Mouse (Mus musculus) lung, embryonic 14.5 days (tissue): ENCODE results near the gene Mlec. TPM values are rescaled to one million over a fixed set of nuclear protein-coding genes. Genes with fewer than 3 reads are reported as not detected.
A peak's percentile ranks its signal among the peaks of the same experiment; 100 is the strongest.

Source experiments
- ATAC-seq: fragments of 200-750 bp; cut with Nextera tagmentation; 2 replicates; pipeline ENCODE4 v1.8.0; 2017; ENCODE audit warnings: mild to moderate bottlenecking, moderate TSS enrichment, moderate library complexity; ENCODE audit not compliant: insufficient read depth
- DNase-seq: peaks from one replicate; pipeline ENCODE4 v3.0.0-alpha.2; 2015
- H3K27ac ChIP-seq: fragments of 300-500 bp; sonication (generic); 2 replicates; pipeline ENCODE4 v1.5.1; 2014; ENCODE audit warnings: low read depth, mild to moderate bottlenecking, moderate library complexity
- H3K27me3 ChIP-seq: fragments of 300-500 bp; sonication (generic); 2 replicates; pipeline ENCODE4 v1.6.1; 2014; ENCODE audit warnings: low read length, control low read depth; ENCODE audit not compliant: insufficient read depth
- H3K36me3 ChIP-seq: fragments of 300-500 bp; sonication (generic); 2 replicates; pipeline ENCODE4 v1.6.1; 2014; ENCODE audit warnings: control low read depth; ENCODE audit not compliant: insufficient read depth
- H3K4me1 ChIP-seq: fragments of 300-500 bp; sonication (generic); 2 replicates; pipeline ENCODE4 v1.6.1; 2014; ENCODE audit warnings: antibody characterized with exemption, control low read depth; ENCODE audit not compliant: insufficient read depth
- H3K4me2 ChIP-seq: fragments of 300-500 bp; sonication (generic); 2 replicates; pipeline ENCODE4 v1.6.1; 2014; ENCODE audit warnings: mild to moderate bottlenecking
- H3K4me3 ChIP-seq: fragments of 300-500 bp; sonication (generic); 2 replicates; pipeline ENCODE4 v1.5.1; 2014; ENCODE audit warnings: low read depth, low read length
- H3K9ac ChIP-seq: fragments of 300-500 bp; sonication (generic); 2 replicates; pipeline ENCODE4 v1.6.1; 2014
- H3K9me3 ChIP-seq: fragments of 300-500 bp; sonication (generic); 2 replicates; pipeline ENCODE4 v1.6.1; 2016; ENCODE audit warnings: low read depth, low read length, control low read depth
- CTCF ChIP-seq: IDR thresholded peaks from 2 replicates; pipeline ENCODE4 v1.5.1; 2016; ENCODE audit warnings: antibody characterized with exemption, low read depth
- WGBS: fragments of 180-500 bp; shearing (Covaris S2); extraction: QIAGEN DNeasy Blood & Tissue Kit; methylation state at CpG from one replicate; pipeline ENCODE4 v1.1.7; 2014; 5-methylcytosine and 5-hydroxymethylcytosine counted together
- polyA plus RNA-seq: library from polyadenylated mRNA; unstranded; fragments of >200 nt; fragmentation: Nextera tagmentation; extraction: Ambion mirVana; gene quantifications from 2 replicates; pipeline ENCODE4 v1.2.1, GENCODE M21; 2014

Mlec gene
- polyA plus RNA-seq, result 72.4 and 81.1 TPM in 2 replicates

- H3K9ac ChIP-seq, result peak within 1 kb of the TSS; percentile 94
- H3K27ac ChIP-seq, result peak within 1 kb of the TSS; percentile 97
- ATAC-seq (peak; percentile 98), DNase-seq (peak; percentile 99)
- no peaks in the 10 kb centered on the region for H3K27me3 ChIP-seq
- H3K9me3 ChIP-seq, result no peaks in the 10 kb centered on the region
- peaks cover 11% of the 10 kb centered on the region; the same call in 1 of the 2 replicates for H3K36me3 ChIP-seq
- peaks cover 30% of the 10 kb centered on the region for H3K4me1 ChIP-seq
- H3K4me3 ChIP-seq, result peak within 1 kb of the TSS; percentile 100
- H3K4me2 ChIP-seq, result peak within 1 kb of the TSS; percentile 80
- peak; percentile 45; the same call in 1 of the 2 replicates for TF ChIP-seq CTCF
- under 1% methylated on average over 77 of the region's 78 CpGs for WGBS
These were observed at the start of gene Mlec for GRCm38 (mm10) chr5:115158040-115158983. Gene Mlec, minus strand, starts transcription at chr5:115158179.

- peaks cover 10% of the 10 kb centered on the region for H3K27me3 ChIP-seq
- no peak overlapping the region for H3K4me3 ChIP-seq
- H3K27ac ChIP-seq, result no peak overlapping the region
- TF ChIP-seq CTCF, result peak; percentile 44
- H3K36me3 ChIP-seq, result no peaks in the 10 kb centered on the region
- peaks cover 6% of the 10 kb centered on the region; the same call in 1 of the 2 replicates for H3K4me1 ChIP-seq
- DNase-seq (no peak), ATAC-seq (no peak)
- no peaks in the 10 kb centered on the region for H3K9me3 ChIP-seq
- WGBS, result 55% methylated on average over 5 of the region's 5 CpGs
- H3K9ac ChIP-seq, result no peak overlapping the region
- no peak overlapping the region for H3K4me2 ChIP-seq
These were observed 49.3 kb upstream of the Mlec start for GRCm38 (mm10) chr5:115207244-115207643.

- H3K4me3 ChIP-seq, result peak overlapping the region; percentile 16
- H3K9me3 ChIP-seq, result no peaks in the 10 kb centered on the region
- peak; percentile 75 for DNase-seq
- H3K4me1 ChIP-seq, result peaks cover 6% of the 10 kb centered on the region; the same call in 1 of the 2 replicates
- peaks cover 10% of the 10 kb centered on the region for H3K27me3 ChIP-seq
- peak; percentile 68 for ATAC-seq
- H3K4me2 ChIP-seq, result peak overlapping the region; percentile 59
- WGBS, result 3% methylated on average over 31 of the region's 31 CpGs
- H3K9ac ChIP-seq, result peak overlapping the region; percentile 33; the same call in 1 of the 2 replicates
- no peak for TF ChIP-seq CTCF
- H3K27ac ChIP-seq, result peak overlapping the region; percentile 19; the same call in 1 of the 2 replicates
- H3K36me3 ChIP-seq, result no peaks in the 10 kb centered on the region
These were observed 46.8 kb upstream of the Mlec start for GRCm38 (mm10) chr5:115204562-115205311.

GRCm38 (mm10) chr5:115203735-115204561, 46.0 kb upstream of the Mlec start:
- DNase-seq, result peak; percentile 73
- WGBS, result 10% methylated on average over 23 of the region's 23 CpGs
- peak overlapping the region; percentile 59 for H3K4me2 ChIP-seq
- TF ChIP-seq CTCF, result no peak
- H3K36me3 ChIP-seq, result no peaks in the 10 kb centered on the region
- peak overlapping the region; percentile 19; the same call in 1 of the 2 replicates for H3K27ac ChIP-seq
- H3K4me3 ChIP-seq, result peak overlapping the region; percentile 16
- H3K9me3 ChIP-seq, result no peaks in the 10 kb centered on the region
- peak overlapping the region; percentile 33; the same call in 1 of the 2 replicates for H3K9ac ChIP-seq
- ATAC-seq, result peak; percentile 68
- H3K4me1 ChIP-seq, result peaks cover 6% of the 10 kb centered on the region; the same call in 1 of the 2 replicates
- peaks cover 10% of the 10 kb centered on the region for H3K27me3 ChIP-seq

GRCm38 (mm10) chr5:115194626-115195221, 36.7 kb upstream of the Mlec start:
- no peaks in the 10 kb centered on the region for H3K9me3 ChIP-seq
- H3K4me3 ChIP-seq, result peak overlapping the region; percentile 60
- no peak overlapping the region for H3K9ac ChIP-seq
- H3K4me1 ChIP-seq, result no peaks in the 10 kb centered on the region
- no peak for DNase-seq
- peak overlapping the region; percentile 100 for H3K4me2 ChIP-seq
- no peaks in the 10 kb centered on the region for H3K36me3 ChIP-seq
- ATAC-seq, result peak; percentile 42; the same call in 1 of the 2 replicates
- TF ChIP-seq CTCF, result no peak
- 4% methylated on average over 12 of the region's 12 CpGs for WGBS
- H3K27ac ChIP-seq, result no peak overlapping the region
- H3K27me3 ChIP-seq, result peaks cover 53% of the 10 kb centered on the region
